Mouse (Mus musculus) heart, embryonic 11.5 days (tissue): Measurements from ENCODE around the gene Zfyve21. TPM values are rescaled to one million over a fixed set of nuclear protein-coding genes. Genes with fewer than 3 reads are reported as not detected.

Experiments used
- ATAC-seq: fragments of 200-750 bp; cut with Nextera tagmentation; replicated peaks from 2 replicates; pipeline ENCODE4 v1.8.0; 2017; ENCODE audit warnings: moderate library complexity; ENCODE audit not compliant: insufficient number of reproducible peaks, low FRiP score, low TSS enrichment
- H3K27ac ChIP-seq: fragments of 300-500 bp; sonication (generic); 2 replicates; pipeline ENCODE4 v1.5.1; 2014; ENCODE audit warnings: mild to moderate bottlenecking, low read depth, low read length
- H3K27me3 ChIP-seq: fragments of 300-500 bp; sonication (generic); 2 replicates; pipeline ENCODE4 v1.6.1; 2014; ENCODE audit warnings: mild to moderate bottlenecking, low read length, mixed read lengths; ENCODE audit not compliant: control insufficient read depth, insufficient read depth
- H3K36me3 ChIP-seq: fragments of 300-500 bp; sonication (generic); 2 replicates; pipeline ENCODE4 v1.6.1; 2014; ENCODE audit warnings: mild to moderate bottlenecking, low read length, moderate library complexity, mixed read lengths; ENCODE audit not compliant: control insufficient read depth, insufficient read depth
- H3K4me1 ChIP-seq: fragments of 300-500 bp; sonication (generic); 2 replicates; pipeline ENCODE4 v1.6.1; 2014; ENCODE audit warnings: low read length; ENCODE audit not compliant: control insufficient read depth, insufficient read depth
- H3K4me2 ChIP-seq: fragments of 300-500 bp; sonication (generic); 2 replicates; pipeline ENCODE4 v1.6.1; 2014; ENCODE audit warnings: mild to moderate bottlenecking, moderate library complexity
- H3K4me3 ChIP-seq: fragments of 300-500 bp; sonication (generic); 2 replicates; pipeline ENCODE4 v1.5.1; 2014; ENCODE audit warnings: low read depth, low read length
- H3K9ac ChIP-seq: fragments of 300-500 bp; sonication (generic); 2 replicates; pipeline ENCODE4 v1.6.1; 2014; ENCODE audit warnings: mild to moderate bottlenecking, low read depth, low read length, moderate library complexity
- H3K9me3 ChIP-seq: fragments of 300-500 bp; sonication (generic); replicated peaks from 2 replicates; pipeline ENCODE4 v1.6.1; 2016; ENCODE audit warnings: low read length; ENCODE audit not compliant: control insufficient read depth
- WGBS: fragments of 180-500 bp; shearing (Covaris S2); extraction: QIAGEN DNeasy Blood & Tissue Kit; methylation state at CpG from one replicate; pipeline ENCODE4 v1.1.7; 2014; ENCODE audit not compliant: insufficient replicate concordance; 5-methylcytosine and 5-hydroxymethylcytosine counted together
- polyA plus RNA-seq: library from polyadenylated mRNA; unstranded; fragments of >200 nt; fragmentation: Nextera tagmentation; extraction: Ambion mirVana; gene quantifications from 2 replicates; pipeline ENCODE4 v1.2.1, GENCODE M21; 2014

The Zfyve21 gene
- polyA plus RNA-seq, 1 experiment from 2014 or later: 83.3 TPM

- Histone ChIP-seq H3K4me2 (no peak overlapping the region), H3K9me3 (no peaks in the 10 kb centered on the region), H3K27ac (no peak overlapping the region), H3K4me1 (no peaks in the 10 kb centered on the region), H3K36me3 (peaks cover 38% of the 10 kb centered on the region), H3K4me3 (no peak overlapping the region), H3K9ac (no peak overlapping the region), H3K27me3 (no peaks in the 10 kb centered on the region)
- no peak for ATAC-seq
- WGBS: 92% methylated on average over 18 of the region's 18 CpGs
Observed at GRCm38 (mm10) chr12:111794526-111795179, 19.3 kb upstream of the Zfyve21 start.

DNA sequence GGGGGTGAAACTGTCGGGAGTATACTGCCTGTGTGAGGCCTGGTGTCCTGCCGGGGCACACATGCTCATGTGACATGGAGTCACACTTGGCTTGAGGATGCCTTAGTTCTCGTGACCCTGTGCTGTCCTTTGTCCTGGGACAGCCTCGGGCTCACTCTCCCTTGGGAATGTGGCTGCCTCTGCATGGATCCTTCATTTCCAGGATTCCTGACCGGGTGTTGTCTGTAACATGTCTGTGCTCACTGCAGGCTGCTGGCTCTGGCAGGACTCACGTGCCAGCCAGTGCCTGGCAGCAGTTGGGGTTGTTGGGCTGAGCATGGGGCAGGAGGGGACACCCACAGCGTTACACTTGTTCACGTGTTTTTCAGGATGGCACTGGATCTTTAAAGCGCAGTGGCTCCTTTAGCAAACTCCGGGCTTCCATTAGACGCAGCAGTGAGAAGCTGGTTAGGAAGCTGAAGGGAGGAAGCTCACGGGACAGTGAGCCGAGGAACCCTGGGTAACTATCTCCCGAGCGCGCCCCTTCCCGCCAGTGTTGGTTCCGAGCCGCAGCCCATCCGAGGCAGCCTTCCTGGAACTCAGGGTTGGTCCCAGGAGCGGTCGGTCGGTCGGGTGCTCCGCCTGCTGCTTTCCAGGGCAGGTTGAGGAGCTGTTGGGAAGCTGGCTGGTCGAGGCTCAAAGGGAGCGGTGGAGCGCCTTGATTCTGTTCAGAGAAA is 18.6 kb upstream of the Zfyve21 start:
- ATAC-seq: no peak

GRCm38 (mm10) chr12:111797251-111797650 is 16.7 kb upstream of the Zfyve21 start:
- no peak overlapping the region for H3K4me2 ChIP-seq
- H3K9ac ChIP-seq: no peak overlapping the region
- H3K4me1 ChIP-seq: no peaks in the 10 kb centered on the region
- H3K36me3 ChIP-seq: peaks cover 24% of the 10 kb centered on the region
- H3K9me3 ChIP-seq: no peaks in the 10 kb centered on the region
- ATAC-seq: no peak
- no peak overlapping the region for H3K4me3 ChIP-seq
- 89% methylated on average over 8 of the region's 8 CpGs for WGBS
- no peak overlapping the region for H3K27ac ChIP-seq
- no peaks in the 10 kb centered on the region for H3K27me3 ChIP-seq

More for the DNA sequence above, 18.6 kb upstream of the Zfyve21 start:
- no peaks in the 10 kb centered on the region for H3K4me1 ChIP-seq
- no peaks in the 10 kb centered on the region for H3K27me3 ChIP-seq
- no peak overlapping the region for H3K4me3 ChIP-seq
- H3K4me2 ChIP-seq: no peak overlapping the region
- WGBS: 88% methylated on average over 28 of the region's 28 CpGs
- no peak overlapping the region for H3K27ac ChIP-seq
- no peak overlapping the region for H3K9ac ChIP-seq
- no peaks in the 10 kb centered on the region for H3K9me3 ChIP-seq
- H3K36me3 ChIP-seq: peaks cover 34% of the 10 kb centered on the region

GRCm38 (mm10) chr12:111798493-111798892 is 15.5 kb upstream of the Zfyve21 start:
- Histone ChIP-seq H3K4me1 (no peaks in the 10 kb centered on the region), H3K4me3 (no peak overlapping the region), H3K36me3 (peaks cover 27% of the 10 kb centered on the region), H3K9ac (no peak overlapping the region), H3K4me2 (no peak overlapping the region), H3K27ac (no peak overlapping the region), H3K9me3 (no peaks in the 10 kb centered on the region), H3K27me3 (no peaks in the 10 kb centered on the region)
- WGBS: 92% methylated on average over 13 of the region's 13 CpGs
- ATAC-seq: no peak

GRCm38 (mm10) chr12:111800459-111801183 is 13.3 kb upstream of the Zfyve21 start:
- no peak overlapping the region for H3K4me2 ChIP-seq
- H3K27ac ChIP-seq: peak overlapping the region; percentile 7; the same call in 1 of the 2 replicates
- no peaks in the 10 kb centered on the region for H3K4me1 ChIP-seq
- H3K36me3 ChIP-seq: peaks cover 29% of the 10 kb centered on the region
- H3K9me3 ChIP-seq: no peaks in the 10 kb centered on the region
- no peak for ATAC-seq
- H3K27me3 ChIP-seq: no peaks in the 10 kb centered on the region
- H3K9ac ChIP-seq: no peak overlapping the region
- H3K4me3 ChIP-seq: no peak overlapping the region
- WGBS: 78% methylated on average over 10 of the region's 10 CpGs

DNA sequence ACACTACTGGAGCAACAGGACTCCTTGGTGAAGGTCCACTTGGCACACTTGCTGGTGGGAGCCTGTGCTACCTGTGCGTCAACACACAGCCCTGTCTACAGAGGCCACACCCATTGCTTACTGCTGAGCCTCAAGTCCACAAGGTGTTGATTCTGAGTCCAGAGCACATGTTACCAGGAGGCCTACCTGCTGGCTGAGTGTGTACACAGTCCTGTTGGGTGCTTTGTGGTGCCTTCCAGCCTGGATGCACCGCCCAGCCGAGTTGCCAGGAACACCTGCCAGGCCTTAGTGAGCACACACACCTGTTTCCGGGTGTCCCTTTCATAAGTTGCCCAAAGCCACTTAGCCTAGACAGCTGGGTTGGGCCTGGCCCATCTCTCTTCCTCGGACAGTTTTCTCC is 10.4 kb upstream of the Zfyve21 start:
- no peaks in the 10 kb centered on the region for H3K27me3 ChIP-seq
- H3K36me3 ChIP-seq: peaks cover 33% of the 10 kb centered on the region
- H3K4me3 ChIP-seq: no peak overlapping the region
- 87% methylated on average over 5 of the region's 5 CpGs for WGBS
- no peak overlapping the region for H3K9ac ChIP-seq
- H3K4me1 ChIP-seq: no peaks in the 10 kb centered on the region
- no peaks in the 10 kb centered on the region for H3K9me3 ChIP-seq
- H3K4me2 ChIP-seq: no peak overlapping the region
- no peak overlapping the region for H3K27ac ChIP-seq
- no peak for ATAC-seq

- WGBS: 87% methylated on average over 6 of the region's 6 CpGs
- no peak overlapping the region for H3K4me3 ChIP-seq
- no peaks in the 10 kb centered on the region for H3K27me3 ChIP-seq
- H3K9me3 ChIP-seq: no peaks in the 10 kb centered on the region
- H3K36me3 ChIP-seq: peaks cover 24% of the 10 kb centered on the region
- H3K9ac ChIP-seq: no peak overlapping the region
- H3K4me2 ChIP-seq: no peak overlapping the region
- H3K4me1 ChIP-seq: peaks cover 17% of the 10 kb centered on the region
- no peak for ATAC-seq
- no peak overlapping the region for H3K27ac ChIP-seq
Observed at GRCm38 (mm10) chr12:111808775-111809174, 5.2 kb upstream of the Zfyve21 start.

- peak overlapping the region; percentile 29; the same call in 1 of the 2 replicates for H3K27ac ChIP-seq
- H3K9me3 ChIP-seq: no peaks in the 10 kb centered on the region
- peaks cover 19% of the 10 kb centered on the region for H3K36me3 ChIP-seq
- no peak overlapping the region for H3K4me3 ChIP-seq
- H3K4me2 ChIP-seq: no peak overlapping the region; the same call in 1 of the 2 replicates
- no peak; the same call in 1 of the 2 replicates for ATAC-seq
- 0 out of 2 replicates have a peak overlapping the region, but pooled peaks have one; percentile 6 for H3K9ac ChIP-seq
- WGBS: 5% methylated on average over 9 of the region's 9 CpGs
- peaks cover 17% of the 10 kb centered on the region for H3K4me1 ChIP-seq
- H3K27me3 ChIP-seq: no peaks in the 10 kb centered on the region
Observed at GRCm38 (mm10) chr12:111809762-111810161, 4.2 kb upstream of the Zfyve21 start.
